Mouse (Mus musculus): ENCODE measurements around the gene Trpm8. TPM values are rescaled to one million over a fixed set of nuclear protein-coding genes. Genes with fewer than 3 reads are reported as not detected.

Trpm8 gene
- polyA plus RNA-seq, 1 experiment from 2014 or later = not detected

GRCm38 (mm10) chr1:88304261-88304985 is 27.0 kb downstream of the Trpm8 start:
- Histone ChIP-seq H3K4me3 (ENCODE audit: low read depth, low read length) (no peak overlapping the region), H3K27me3 (ENCODE audit: control insufficient read depth, insufficient read depth, low read length) (no peaks in the 10 kb centered on the region), H3K4me2 (ENCODE audit: low read depth) (no peak overlapping the region), H3K9me3 (ENCODE audit: control insufficient read depth, low read length) (peaks cover 90% of the 10 kb centered on the region), H3K4me1 (ENCODE audit: control insufficient read depth, insufficient read depth, low read length) (no peaks in the 10 kb centered on the region), H3K9ac (ENCODE audit: low read length) (no peak overlapping the region), H3K36me3 (ENCODE audit: control insufficient read depth, insufficient read depth, low read length) (no peaks in the 10 kb centered on the region), H3K27ac (ENCODE audit: low read depth, low read length) (no peak overlapping the region)
- DNase-seq (ENCODE audit: low spot score) (peak; percentile 8), ATAC-seq (ENCODE audit: insufficient read depth, low FRiP score, low TSS enrichment) (no peak)
- WGBS = 63% methylated on average over 8 of the region's 8 CpGs

GRCm38 (mm10) chr1:88305018-88305795 is 27.7 kb downstream of the Trpm8 start:
- H3K4me3 ChIP-seq (ENCODE audit: low read depth, low read length) = no peak overlapping the region
- H3K9ac ChIP-seq (ENCODE audit: low read length) = no peak overlapping the region
- no peak for DNase-seq (ENCODE audit: low spot score)
- no peaks in the 10 kb centered on the region for H3K36me3 ChIP-seq (ENCODE audit: control insufficient read depth, insufficient read depth, low read length)
- no peaks in the 10 kb centered on the region for H3K27me3 ChIP-seq (ENCODE audit: control insufficient read depth, insufficient read depth, low read length)
- ATAC-seq (ENCODE audit: insufficient read depth, low FRiP score, low TSS enrichment) = no peak
- no peaks in the 10 kb centered on the region for H3K4me1 ChIP-seq (ENCODE audit: control insufficient read depth, insufficient read depth, low read length)
- peaks cover 88% of the 10 kb centered on the region for H3K9me3 ChIP-seq (ENCODE audit: control insufficient read depth, low read length)
- 51% methylated on average over 6 of the region's 6 CpGs for WGBS
- no peak overlapping the region for H3K27ac ChIP-seq (ENCODE audit: low read depth, low read length)
- no peak overlapping the region for H3K4me2 ChIP-seq (ENCODE audit: low read depth)

- ATAC-seq (ENCODE audit: insufficient read depth, low FRiP score, low TSS enrichment) (no peak), DNase-seq (ENCODE audit: low spot score) (no peak)
These were observed 29.1 kb downstream of the Trpm8 start for GRCm38 (mm10) chr1:88306543-88306942.

GRCm38 (mm10) chr1:88307180-88307579 is 29.7 kb downstream of the Trpm8 start:
- no peak overlapping the region for H3K4me3 ChIP-seq (ENCODE audit: low read depth, low read length)
- H3K4me1 ChIP-seq (ENCODE audit: control insufficient read depth, insufficient read depth, low read length) = no peaks in the 10 kb centered on the region
- no peak for ATAC-seq (ENCODE audit: insufficient read depth, low FRiP score, low TSS enrichment)
- no peaks in the 10 kb centered on the region for H3K27me3 ChIP-seq (ENCODE audit: control insufficient read depth, insufficient read depth, low read length)
- DNase-seq (ENCODE audit: low spot score) = no peak
- H3K4me2 ChIP-seq (ENCODE audit: low read depth) = no peak overlapping the region
- H3K36me3 ChIP-seq (ENCODE audit: control insufficient read depth, insufficient read depth, low read length) = no peaks in the 10 kb centered on the region
- no peak overlapping the region for H3K9ac ChIP-seq (ENCODE audit: low read length)
- peaks cover 69% of the 10 kb centered on the region for H3K9me3 ChIP-seq (ENCODE audit: control insufficient read depth, low read length)
- H3K27ac ChIP-seq (ENCODE audit: low read depth, low read length) = no peak overlapping the region
- 68% methylated on average over 12 of the region's 12 CpGs for WGBS

More at GRCm38 (mm10) chr1:88306543-88306942, 29.1 kb downstream of the Trpm8 start:
- no peak overlapping the region for H3K27ac ChIP-seq (ENCODE audit: low read depth, low read length)
- peaks cover 75% of the 10 kb centered on the region for H3K9me3 ChIP-seq (ENCODE audit: control insufficient read depth, low read length)
- H3K4me1 ChIP-seq (ENCODE audit: control insufficient read depth, insufficient read depth, low read length) = no peaks in the 10 kb centered on the region
- 56% methylated on average over 1 of the region's 1 CpGs for WGBS
- no peaks in the 10 kb centered on the region for H3K36me3 ChIP-seq (ENCODE audit: control insufficient read depth, insufficient read depth, low read length)
- no peak overlapping the region for H3K9ac ChIP-seq (ENCODE audit: low read length)
- no peak overlapping the region for H3K4me3 ChIP-seq (ENCODE audit: low read depth, low read length)
- no peaks in the 10 kb centered on the region for H3K27me3 ChIP-seq (ENCODE audit: control insufficient read depth, insufficient read depth, low read length)
- H3K4me2 ChIP-seq (ENCODE audit: low read depth) = no peak overlapping the region

GRCm38 (mm10) chr1:88309020-88309419 is 31.6 kb downstream of the Trpm8 start:
- DNase-seq (ENCODE audit: low spot score) (no peak), ATAC-seq (ENCODE audit: insufficient read depth, low FRiP score, low TSS enrichment) (no peak)
- 52% methylated on average over 2 of the region's 2 CpGs for WGBS

GRCm38 (mm10) chr1:88309905-88310304 is 32.4 kb downstream of the Trpm8 start:
- WGBS = 52% methylated on average over 3 of the region's 3 CpGs
- Histone ChIP-seq H3K27ac (ENCODE audit: low read depth, low read length) (no peak overlapping the region), H3K9me3 (ENCODE audit: control insufficient read depth, low read length) (peaks cover 46% of the 10 kb centered on the region), H3K36me3 (ENCODE audit: control insufficient read depth, insufficient read depth, low read length) (no peaks in the 10 kb centered on the region), H3K4me1 (ENCODE audit: control insufficient read depth, insufficient read depth, low read length) (no peaks in the 10 kb centered on the region), H3K27me3 (ENCODE audit: control insufficient read depth, insufficient read depth, low read length) (no peaks in the 10 kb centered on the region), H3K4me3 (ENCODE audit: low read depth, low read length) (no peak overlapping the region), H3K4me2 (ENCODE audit: low read depth) (no peak overlapping the region), H3K9ac (ENCODE audit: low read length) (no peak overlapping the region)
- no peak for DNase-seq (ENCODE audit: low spot score)
- ATAC-seq (ENCODE audit: insufficient read depth, low FRiP score, low TSS enrichment) = peak; percentile 21; the same call in 1 of the 2 replicates

More at GRCm38 (mm10) chr1:88309020-88309419, 31.6 kb downstream of the Trpm8 start:
- no peaks in the 10 kb centered on the region for H3K36me3 ChIP-seq (ENCODE audit: control insufficient read depth, insufficient read depth, low read length)
- peaks cover 54% of the 10 kb centered on the region for H3K9me3 ChIP-seq (ENCODE audit: control insufficient read depth, low read length)
- no peaks in the 10 kb centered on the region for H3K4me1 ChIP-seq (ENCODE audit: control insufficient read depth, insufficient read depth, low read length)
- no peak overlapping the region for H3K27ac ChIP-seq (ENCODE audit: low read depth, low read length)
- H3K4me2 ChIP-seq (ENCODE audit: low read depth) = no peak overlapping the region
- H3K4me3 ChIP-seq (ENCODE audit: low read depth, low read length) = no peak overlapping the region
- H3K9ac ChIP-seq (ENCODE audit: low read length) = no peak overlapping the region
- H3K27me3 ChIP-seq (ENCODE audit: control insufficient read depth, insufficient read depth, low read length) = no peaks in the 10 kb centered on the region

GRCm38 (mm10) chr1:88310349-88310748 is 32.9 kb downstream of the Trpm8 start:
- Histone ChIP-seq H3K27me3 (ENCODE audit: control insufficient read depth, insufficient read depth, low read length) (no peaks in the 10 kb centered on the region), H3K4me2 (ENCODE audit: low read depth) (no peak overlapping the region), H3K4me3 (ENCODE audit: low read depth, low read length) (no peak overlapping the region), H3K4me1 (ENCODE audit: control insufficient read depth, insufficient read depth, low read length) (no peaks in the 10 kb centered on the region), H3K9ac (ENCODE audit: low read length) (no peak overlapping the region), H3K36me3 (ENCODE audit: control insufficient read depth, insufficient read depth, low read length) (no peaks in the 10 kb centered on the region), H3K9me3 (ENCODE audit: control insufficient read depth, low read length) (peaks cover 41% of the 10 kb centered on the region), H3K27ac (ENCODE audit: low read depth, low read length) (no peak overlapping the region)
- ATAC-seq (ENCODE audit: insufficient read depth, low FRiP score, low TSS enrichment) = 0 out of 2 replicates have a peak, but pooled peaks have one; percentile 36
- no peak for DNase-seq (ENCODE audit: low spot score)
- WGBS = 67% methylated on average over 3 of the region's 3 CpGs

- Histone ChIP-seq H3K9me3 (ENCODE audit: control insufficient read depth, low read length) (no peaks in the 10 kb centered on the region), H3K9ac (ENCODE audit: low read length) (no peak overlapping the region), H3K36me3 (ENCODE audit: control insufficient read depth, insufficient read depth, low read length) (no peaks in the 10 kb centered on the region), H3K27ac (ENCODE audit: low read depth, low read length) (no peak overlapping the region), H3K4me3 (ENCODE audit: low read depth, low read length) (no peak overlapping the region), H3K27me3 (ENCODE audit: control insufficient read depth, insufficient read depth, low read length) (no peaks in the 10 kb centered on the region), H3K4me2 (ENCODE audit: low read depth) (no peak overlapping the region), H3K4me1 (ENCODE audit: control insufficient read depth, insufficient read depth, low read length) (no peaks in the 10 kb centered on the region)
- 88% methylated on average over 1 of the region's 1 CpGs for WGBS
- DNase-seq (ENCODE audit: low spot score) = no peak
- ATAC-seq (ENCODE audit: insufficient read depth, low FRiP score, low TSS enrichment) = no peak
These were observed 39.8 kb downstream of the Trpm8 start for GRCm38 (mm10) chr1:88317279-88317678.

Measured in neural tube, embryonic 11.5 days (tissue).